Mouse (Mus musculus) neural tube, embryonic 14.5 days (tissue): ENCODE measurements around the gene Fam133b. TPM values are rescaled to one million over a fixed set of nuclear protein-coding genes. Genes with fewer than 3 reads are reported as not detected.
A peak's percentile ranks its signal among the peaks of the same experiment; 100 is the strongest.

Experiments used
- ATAC-seq: fragments of 200-750 bp; cut with Nextera tagmentation; 2 replicates; pipeline ENCODE4 v1.8.0; 2017; ENCODE audit warnings: low read depth, mild to moderate bottlenecking, moderate TSS enrichment, moderate library complexity
- H3K27ac ChIP-seq: fragments of 300-500 bp; sonication (generic); 2 replicates; pipeline ENCODE4 v1.5.1; 2014; ENCODE audit warnings: low read depth, mild to moderate bottlenecking, control low read depth, low read length, moderate library complexity, mixed read lengths
- H3K27me3 ChIP-seq: fragments of 300-500 bp; sonication (generic); 2 replicates; pipeline ENCODE4 v1.6.1; 2014; ENCODE audit warnings: low read length; ENCODE audit not compliant: control insufficient read depth, insufficient read depth
- H3K36me3 ChIP-seq: fragments of 300-500 bp; sonication (generic); 2 replicates; pipeline ENCODE4 v1.6.1; 2014; ENCODE audit warnings: low read length, mixed read lengths; ENCODE audit not compliant: control insufficient read depth, insufficient read depth
- H3K4me1 ChIP-seq: fragments of 300-500 bp; sonication (generic); 2 replicates; pipeline ENCODE4 v1.6.1; 2014; ENCODE audit warnings: low read length; ENCODE audit not compliant: control insufficient read depth, insufficient read depth
- H3K4me2 ChIP-seq: fragments of 300-500 bp; sonication (generic); 2 replicates; pipeline ENCODE4 v1.6.1; 2014; ENCODE audit warnings: mild to moderate bottlenecking, low read depth, low read length, control low read depth
- H3K4me3 ChIP-seq: fragments of 300-500 bp; sonication (generic); 2 replicates; pipeline ENCODE4 v1.5.1; 2014; ENCODE audit warnings: low read depth, low read length, control low read depth, mixed read lengths
- H3K9ac ChIP-seq: fragments of 300-500 bp; sonication (generic); replicated peaks from 2 replicates; pipeline ENCODE4 v1.6.1; 2014; ENCODE audit warnings: low read depth, mild to moderate bottlenecking, control low read depth, low read length, mixed read lengths
- H3K9me3 ChIP-seq: fragments of 300-500 bp; sonication (generic); 2 replicates; pipeline ENCODE4 v1.6.1; 2016; ENCODE audit warnings: low read length; ENCODE audit not compliant: control insufficient read depth
- WGBS: fragments of 180-500 bp; shearing (Covaris S2); extraction: QIAGEN DNeasy Blood & Tissue Kit; methylation state at CpG from one replicate; pipeline ENCODE4 v1.1.7; 2014; 5-methylcytosine and 5-hydroxymethylcytosine counted together
- polyA plus RNA-seq: library from polyadenylated mRNA; unstranded; fragments of >200 nt; fragmentation: Nextera tagmentation; extraction: Ambion mirVana; gene quantifications from 2 replicates; pipeline ENCODE4 v1.2.1, GENCODE M21; 2014

Fam133b gene
- 28.7 and 30.6 TPM in 2 replicates for polyA plus RNA-seq

- WGBS: under 1% methylated on average over 77 of the region's 80 CpGs
- peak; percentile 97 for ATAC-seq
- H3K27me3 ChIP-seq: no peaks in the 10 kb centered on the region
Observed at GRCm38 (mm10) chr5:3543629-3544479, at the start of gene Fam133b. Fam133b (plus strand) TSS chr5:3543833.

GRCm38 (mm10) chr5:3493968-3494367 is 49.7 kb upstream of the Fam133b start:
- Histone ChIP-seq H3K4me2 (no peak overlapping the region), H3K27ac (no peak overlapping the region), H3K4me3 (no peak overlapping the region), H3K4me1 (no peaks in the 10 kb centered on the region), H3K36me3 (no peaks in the 10 kb centered on the region), H3K27me3 (no peaks in the 10 kb centered on the region), H3K9me3 (no peaks in the 10 kb centered on the region), H3K9ac (no peak overlapping the region)
- ATAC-seq: no peak
- 92% methylated on average over 9 of the region's 9 CpGs for WGBS

More at GRCm38 (mm10) chr5:3543629-3544479, at the start of gene Fam133b:
- Histone ChIP-seq H3K4me3 (peak within 1 kb of the TSS; percentile 77), H3K36me3 (no peaks in the 10 kb centered on the region), H3K9ac (peak within 1 kb of the TSS; percentile 77), H3K4me2 (peak within 1 kb of the TSS; percentile 58), H3K27ac (peak within 1 kb of the TSS; percentile 84), H3K4me1 (peaks cover 8% of the 10 kb centered on the region; the same call in 1 of the 2 replicates), H3K9me3 (no peaks in the 10 kb centered on the region)

GRCm38 (mm10) chr5:3494452-3495187 is 49.0 kb upstream of the Fam133b start:
- H3K27ac ChIP-seq: no peak overlapping the region

GRCm38 (mm10) chr5:3497505-3497925 is 46.1 kb upstream of the Fam133b start:
- Histone ChIP-seq H3K9ac (no peak overlapping the region), H3K4me3 (no peak overlapping the region), H3K4me1 (no peaks in the 10 kb centered on the region), H3K9me3 (no peaks in the 10 kb centered on the region), H3K27me3 (no peaks in the 10 kb centered on the region), H3K4me2 (no peak overlapping the region), H3K36me3 (no peaks in the 10 kb centered on the region), H3K27ac (no peak overlapping the region)
- no peak for ATAC-seq
- WGBS: 82% methylated on average over 5 of the region's 5 CpGs

More at GRCm38 (mm10) chr5:3494452-3495187, 49.0 kb upstream of the Fam133b start:
- 83% methylated on average over 8 of the region's 8 CpGs for WGBS
- no peak overlapping the region for H3K4me3 ChIP-seq
- no peaks in the 10 kb centered on the region for H3K4me1 ChIP-seq
- H3K36me3 ChIP-seq: no peaks in the 10 kb centered on the region
- H3K9me3 ChIP-seq: no peaks in the 10 kb centered on the region
- no peak overlapping the region for H3K9ac ChIP-seq
- H3K27me3 ChIP-seq: no peaks in the 10 kb centered on the region
- H3K4me2 ChIP-seq: no peak overlapping the region
- ATAC-seq: no peak

- Histone ChIP-seq H3K9me3 (no peaks in the 10 kb centered on the region), H3K27ac (no peak overlapping the region), H3K27me3 (no peaks in the 10 kb centered on the region), H3K36me3 (no peaks in the 10 kb centered on the region), H3K4me1 (no peaks in the 10 kb centered on the region), H3K4me2 (no peak overlapping the region), H3K4me3 (no peak overlapping the region), H3K9ac (no peak overlapping the region)
- 92% methylated on average over 5 of the region's 5 CpGs for WGBS
- ATAC-seq: no peak
Observed at GRCm38 (mm10) chr5:3500298-3500697, 43.3 kb upstream of the Fam133b start.

GRCm38 (mm10) chr5:3500957-3501563 is 42.6 kb upstream of the Fam133b start:
- no peak overlapping the region for H3K27ac ChIP-seq
- ATAC-seq: no peak

GRCm38 (mm10) chr5:3501564-3502001 is 42.0 kb upstream of the Fam133b start:
- Histone ChIP-seq H3K4me1 (no peaks in the 10 kb centered on the region), H3K27me3 (no peaks in the 10 kb centered on the region), H3K4me3 (no peak overlapping the region), H3K36me3 (no peaks in the 10 kb centered on the region), H3K4me2 (no peak overlapping the region), H3K9me3 (no peaks in the 10 kb centered on the region), H3K27ac (no peak overlapping the region), H3K9ac (no peak overlapping the region)
- WGBS: 15% methylated on average over 8 of the region's 8 CpGs
- ATAC-seq: no peak

More at GRCm38 (mm10) chr5:3500957-3501563, 42.6 kb upstream of the Fam133b start:
- H3K9ac ChIP-seq: no peak overlapping the region
- H3K4me1 ChIP-seq: no peaks in the 10 kb centered on the region
- H3K4me3 ChIP-seq: no peak overlapping the region
- H3K9me3 ChIP-seq: no peaks in the 10 kb centered on the region
- 54% methylated on average over 8 of the region's 8 CpGs for WGBS
- no peak overlapping the region for H3K4me2 ChIP-seq
- no peaks in the 10 kb centered on the region for H3K27me3 ChIP-seq
- no peaks in the 10 kb centered on the region for H3K36me3 ChIP-seq

- H3K27ac ChIP-seq: no peak overlapping the region
- no peak overlapping the region for H3K4me2 ChIP-seq
- WGBS: 61% methylated on average over 11 of the region's 11 CpGs
- no peak overlapping the region for H3K9ac ChIP-seq
- H3K9me3 ChIP-seq: no peaks in the 10 kb centered on the region
- H3K4me3 ChIP-seq: no peak overlapping the region
- no peaks in the 10 kb centered on the region for H3K27me3 ChIP-seq
- no peak for ATAC-seq
- H3K4me1 ChIP-seq: no peaks in the 10 kb centered on the region
- no peaks in the 10 kb centered on the region for H3K36me3 ChIP-seq
Observed at GRCm38 (mm10) chr5:3502610-3503350, 40.9 kb upstream of the Fam133b start.
